Mouse (Mus musculus): ENCODE measurements at regions not wholly inside any gene's neighbourhood (a gene's known extent, or its start where the extent isn't known, plus 50 kb on each side); places are given as distances from the start of the nearest gene placed in this dataset.

DNA sequence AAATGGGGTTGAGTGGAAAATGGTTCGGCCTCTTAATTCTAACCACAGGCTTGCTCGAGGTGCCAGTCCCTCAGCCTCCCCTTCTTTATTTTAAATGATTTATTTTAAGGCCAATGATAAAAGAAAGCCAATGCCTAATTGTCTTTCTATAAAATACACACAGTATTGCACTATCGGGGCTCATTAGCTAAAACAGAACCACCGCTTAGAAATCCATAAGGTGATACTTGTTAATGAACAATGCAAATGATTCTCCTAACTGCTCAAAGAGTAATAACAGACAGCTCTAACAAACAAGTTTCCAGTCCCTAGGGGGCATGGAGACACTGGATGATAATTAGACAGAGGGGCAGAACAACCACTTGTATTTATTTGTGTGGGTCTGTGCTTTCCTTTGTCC lies 58.8 kb downstream of the Emx2 start:
- H3K9ac ChIP-seq (ENCODE audit: insufficient read depth, low read depth, low read length, poor library complexity, severe bottlenecking), result no peak overlapping the region
- no peak overlapping the region for H3K27ac ChIP-seq (ENCODE audit: insufficient read depth, low read depth, low read length, poor library complexity, severe bottlenecking)
- H3K4me3 ChIP-seq (ENCODE audit: insufficient read depth in 1 of 2, low read depth in 1 of 2, low read length in 2 of 2, poor library complexity in 1 of 2, severe bottlenecking in 1 of 2), result no peak overlapping the region
- in situ Hi-C loops (cut with MboI; ENCODE audit: low sequenced_read_pairs in 2 of 2, unreplicated experiment in 2 of 2), result no loop called here
- H3K36me3 ChIP-seq (ENCODE audit: control insufficient read depth, insufficient read depth, low read length, poor library complexity, severe bottlenecking), result no peaks in the 10 kb centered on the region
- H3K4me1 ChIP-seq (ENCODE audit: control insufficient read depth in 2 of 2, insufficient read depth in 2 of 2, low read length in 2 of 2, poor library complexity in 1 of 2), result no peaks in the 10 kb centered on the region
- TF ChIP-seq ZC3H11A (IDR thresholded peaks at IDR 0.05; ENCODE audit: borderline replicate concordance, low read depth, low read length), result no peak
- TF ChIP-seq HCFC1 (IDR thresholded peaks at IDR 0.05; ENCODE audit: borderline replicate concordance, insufficient read depth, low read length), result no peak
- no peaks in the 10 kb centered on the region for H3K9me3 ChIP-seq (ENCODE audit: control insufficient read depth, insufficient read depth, low read depth, low read length)
- no peak for DNase-seq (ENCODE audit: low read depth, low spot score)

DNA sequence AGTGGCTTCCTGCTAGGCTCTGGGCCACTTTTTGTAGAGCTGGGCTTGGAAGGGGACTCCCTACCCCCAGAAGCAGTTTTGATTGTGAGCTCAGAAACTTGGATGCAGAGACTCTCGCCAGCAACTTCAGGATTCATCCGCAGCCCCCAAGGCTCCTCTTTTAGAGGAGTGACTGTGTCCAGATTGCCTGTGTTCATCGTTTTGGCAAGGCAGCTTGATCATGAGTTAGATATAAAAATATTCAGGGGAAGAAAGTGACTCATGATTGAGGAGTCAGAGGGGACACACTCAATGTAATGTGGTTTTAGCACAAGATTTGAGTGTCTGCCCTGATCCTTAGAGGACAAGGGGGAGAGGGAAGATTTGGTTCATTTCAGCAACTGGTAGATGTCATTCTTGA lies 61.0 kb downstream of the Emx2 start:
- DNase-seq (ENCODE audit: low read depth, low spot score), result no peak
- H3K27ac ChIP-seq (ENCODE audit: insufficient read depth, low read depth, low read length, poor library complexity, severe bottlenecking), result no peak overlapping the region
- no peaks in the 10 kb centered on the region for H3K36me3 ChIP-seq (ENCODE audit: control insufficient read depth, insufficient read depth, low read length, poor library complexity, severe bottlenecking)
- H3K4me3 ChIP-seq (ENCODE audit: insufficient read depth in 1 of 2, low read depth in 1 of 2, low read length in 2 of 2, poor library complexity in 1 of 2, severe bottlenecking in 1 of 2), result no peak overlapping the region
- TF ChIP-seq ZC3H11A (IDR thresholded peaks at IDR 0.05; ENCODE audit: borderline replicate concordance, low read depth, low read length) (no peak), HCFC1 (IDR thresholded peaks at IDR 0.05; ENCODE audit: borderline replicate concordance, insufficient read depth, low read length) (no peak), MAFK (IDR thresholded peaks at IDR 0.05; ENCODE audit: insufficient read depth, low read depth, low read length) (no peak), CHD2 (IDR thresholded peaks at IDR 0.05; ENCODE audit: low read depth, low read length) (no peak), ZNF384 (IDR thresholded peaks at IDR 0.05; ENCODE audit: low read depth, low read length) (no peak)
- no peaks in the 10 kb centered on the region for H3K9me3 ChIP-seq (ENCODE audit: control insufficient read depth, insufficient read depth, low read depth, low read length)
- no peaks in the 10 kb centered on the region for H3K4me1 ChIP-seq (ENCODE audit: control insufficient read depth in 2 of 2, insufficient read depth in 2 of 2, low read length in 2 of 2, poor library complexity in 1 of 2)
- no peak overlapping the region for H3K9ac ChIP-seq (ENCODE audit: insufficient read depth, low read depth, low read length, poor library complexity, severe bottlenecking)
- in situ Hi-C loops (cut with MboI; ENCODE audit: low sequenced_read_pairs in 2 of 2, unreplicated experiment in 2 of 2), result no loop called here

DNA sequence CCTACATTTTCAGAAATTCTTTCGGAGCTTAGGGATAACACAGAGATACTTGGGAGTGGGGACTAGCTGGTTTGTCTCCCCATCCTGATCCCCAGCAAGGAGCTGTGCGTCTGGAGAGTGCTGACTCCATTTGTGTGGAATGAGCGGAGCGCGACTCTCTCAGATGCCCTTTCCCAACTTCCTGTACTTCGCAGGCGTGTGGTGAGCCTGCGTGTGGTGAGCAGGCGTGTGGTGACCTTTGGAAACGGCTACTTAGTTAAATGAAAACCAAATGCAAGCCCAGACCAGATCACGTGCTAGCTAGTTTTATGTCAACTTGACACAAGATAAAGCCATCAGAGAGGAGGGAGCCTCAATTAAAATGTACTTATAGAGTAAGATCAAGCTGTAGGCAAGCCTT lies 64.0 kb downstream of the Emx2 start:
- H3K4me3 ChIP-seq (ENCODE audit: insufficient read depth in 1 of 2, low read depth in 1 of 2, low read length in 2 of 2, poor library complexity in 1 of 2, severe bottlenecking in 1 of 2), result no peak overlapping the region
- no peaks in the 10 kb centered on the region for H3K36me3 ChIP-seq (ENCODE audit: control insufficient read depth, insufficient read depth, low read length, poor library complexity, severe bottlenecking)
- no peak overlapping the region for H3K9ac ChIP-seq (ENCODE audit: insufficient read depth, low read depth, low read length, poor library complexity, severe bottlenecking)
- H3K4me1 ChIP-seq (ENCODE audit: control insufficient read depth in 2 of 2, insufficient read depth in 2 of 2, low read length in 2 of 2, poor library complexity in 1 of 2), result no peaks in the 10 kb centered on the region
- TF ChIP-seq ZC3H11A (IDR thresholded peaks at IDR 0.05; ENCODE audit: borderline replicate concordance, low read depth, low read length), result no peak
- TF ChIP-seq HCFC1 (IDR thresholded peaks at IDR 0.05; ENCODE audit: borderline replicate concordance, insufficient read depth, low read length), result no peak
- TF ChIP-seq MAFK (IDR thresholded peaks at IDR 0.05; ENCODE audit: insufficient read depth, low read depth, low read length), result no peak
- TF ChIP-seq CHD2 (IDR thresholded peaks at IDR 0.05; ENCODE audit: low read depth, low read length), result no peak
- no peak for TF ChIP-seq ZNF384 (IDR thresholded peaks at IDR 0.05; ENCODE audit: low read depth, low read length)
- DNase-seq (ENCODE audit: low read depth, low spot score), result no peak
- H3K9me3 ChIP-seq (ENCODE audit: control insufficient read depth, insufficient read depth, low read depth, low read length), result no peaks in the 10 kb centered on the region
- H3K27ac ChIP-seq (ENCODE audit: insufficient read depth, low read depth, low read length, poor library complexity, severe bottlenecking), result no peak overlapping the region
- in situ Hi-C loops (cut with MboI; ENCODE audit: low sequenced_read_pairs in 2 of 2, unreplicated experiment in 2 of 2), result no loop called here

DNA sequence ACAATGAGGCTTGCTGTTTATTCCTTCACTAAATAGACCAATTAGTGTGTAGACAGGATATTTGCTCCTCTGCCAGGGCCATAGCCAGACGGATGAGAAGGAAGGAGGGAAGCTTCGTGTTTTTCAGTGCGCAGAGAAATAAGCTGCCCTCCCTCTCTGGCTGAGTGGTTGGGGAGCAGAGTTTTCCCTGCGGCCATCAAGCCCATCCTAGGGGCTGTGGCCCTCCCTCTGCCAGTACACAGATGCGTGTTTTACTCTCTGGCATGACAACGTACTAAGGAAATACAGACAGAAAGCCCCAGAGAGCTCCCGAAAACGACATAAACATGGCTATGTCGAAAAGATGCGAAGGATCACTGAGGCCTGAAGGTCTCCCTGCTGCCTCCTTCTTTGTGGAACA lies 65.2 kb downstream of the Emx2 start:
- Histone ChIP-seq H3K27ac (ENCODE audit: insufficient read depth, low read depth, low read length, poor library complexity, severe bottlenecking) (no peak overlapping the region), H3K9ac (ENCODE audit: insufficient read depth, low read depth, low read length, poor library complexity, severe bottlenecking) (no peak overlapping the region), H3K4me3 (ENCODE audit: insufficient read depth in 1 of 2, low read depth in 1 of 2, low read length in 2 of 2, poor library complexity in 1 of 2, severe bottlenecking in 1 of 2) (no peak overlapping the region), H3K9me3 (ENCODE audit: control insufficient read depth, insufficient read depth, low read depth, low read length) (no peaks in the 10 kb centered on the region), H3K4me1 (ENCODE audit: control insufficient read depth in 2 of 2, insufficient read depth in 2 of 2, low read length in 2 of 2, poor library complexity in 1 of 2) (no peaks in the 10 kb centered on the region), H3K36me3 (ENCODE audit: control insufficient read depth, insufficient read depth, low read length, poor library complexity, severe bottlenecking) (no peaks in the 10 kb centered on the region)
- DNase-seq (ENCODE audit: low read depth, low spot score), result no peak
- in situ Hi-C loops (cut with MboI; ENCODE audit: low sequenced_read_pairs in 2 of 2, unreplicated experiment in 2 of 2), result no loop called here
- TF ChIP-seq CHD2 (IDR thresholded peaks at IDR 0.05; ENCODE audit: low read depth, low read length) (no peak), ZC3H11A (IDR thresholded peaks at IDR 0.05; ENCODE audit: borderline replicate concordance, low read depth, low read length) (no peak), MAFK (IDR thresholded peaks at IDR 0.05; ENCODE audit: insufficient read depth, low read depth, low read length) (no peak), HCFC1 (IDR thresholded peaks at IDR 0.05; ENCODE audit: borderline replicate concordance, insufficient read depth, low read length) (no peak), ZNF384 (IDR thresholded peaks at IDR 0.05; ENCODE audit: low read depth, low read length) (no peak)

DNA sequence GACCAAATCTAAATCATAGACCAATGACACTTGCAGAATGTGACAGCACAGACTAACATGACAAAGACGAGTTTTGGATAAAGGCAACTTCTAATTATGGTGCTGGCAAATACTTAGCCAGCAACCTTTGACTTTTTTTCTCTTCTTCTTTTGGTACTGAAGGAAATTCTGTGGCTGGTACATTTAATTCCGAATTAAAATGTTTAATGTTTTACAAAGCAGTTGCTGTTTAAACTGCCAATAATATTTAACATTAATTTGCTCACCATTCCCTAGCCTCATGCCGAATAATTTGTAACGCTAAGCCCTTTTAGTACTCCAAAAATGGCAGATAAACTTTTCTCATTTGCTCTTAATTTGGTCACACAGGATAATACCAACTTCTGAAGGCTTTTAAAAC lies 105.9 kb downstream of the Emx2 start:
- TF ChIP-seq ZC3H11A (IDR thresholded peaks at IDR 0.05; ENCODE audit: borderline replicate concordance, low read depth, low read length), result no peak
- TF ChIP-seq HCFC1 (IDR thresholded peaks at IDR 0.05; ENCODE audit: borderline replicate concordance, insufficient read depth, low read length), result no peak
- TF ChIP-seq ZNF384 (IDR thresholded peaks at IDR 0.05; ENCODE audit: low read depth, low read length), result no peak
- TF ChIP-seq MAFK (IDR thresholded peaks at IDR 0.05; ENCODE audit: insufficient read depth, low read depth, low read length), result no peak
- TF ChIP-seq CHD2 (IDR thresholded peaks at IDR 0.05; ENCODE audit: low read depth, low read length), result no peak
- H3K9me3 ChIP-seq (ENCODE audit: control insufficient read depth, insufficient read depth, low read depth, low read length), result no peaks in the 10 kb centered on the region
- H3K4me1 ChIP-seq (ENCODE audit: control insufficient read depth in 2 of 2, insufficient read depth in 2 of 2, low read length in 2 of 2, poor library complexity in 1 of 2), result no peaks in the 10 kb centered on the region
- DNase-seq (ENCODE audit: low read depth, low spot score), result no peak
- H3K4me3 ChIP-seq (ENCODE audit: insufficient read depth in 1 of 2, low read depth in 1 of 2, low read length in 2 of 2, poor library complexity in 1 of 2, severe bottlenecking in 1 of 2), result no peak overlapping the region
- in situ Hi-C loops (cut with MboI; ENCODE audit: low sequenced_read_pairs in 2 of 2, unreplicated experiment in 2 of 2), result no loop called here
- H3K9ac ChIP-seq (ENCODE audit: insufficient read depth, low read depth, low read length, poor library complexity, severe bottlenecking), result no peak overlapping the region
- H3K27ac ChIP-seq (ENCODE audit: insufficient read depth, low read depth, low read length, poor library complexity, severe bottlenecking), result no peak overlapping the region
- H3K36me3 ChIP-seq (ENCODE audit: control insufficient read depth, insufficient read depth, low read length, poor library complexity, severe bottlenecking), result no peaks in the 10 kb centered on the region
